Mouse (Mus musculus) gastrocnemius, adult 2 months (tissue): ENCODE data around the gene G3bp2. TPM values are rescaled to one million over a fixed set of nuclear protein-coding genes. Genes with fewer than 3 reads are reported as not detected.
"Not testable (repeated sequence)": the region's sequence is repeated elsewhere in the genome, so short reads cannot be mapped to it uniquely, and the experiment has no call there.

ENCODE experiments used
- DNase-seq: peaks from one replicate; pipeline ENCODE4 v3.0.0; 2022
- H3K27ac ChIP-seq: fragments of 200-600 bp; 2 replicates; pipeline ENCODE4 v1.8.1; 2022; ENCODE audit warnings: mild to moderate bottlenecking
- H3K4me3 ChIP-seq: fragments of 200-600 bp; 2 replicates; pipeline ENCODE4 v1.8.1; 2022; ENCODE audit warnings: mild to moderate bottlenecking, moderate library complexity
- CTCF ChIP-seq: fragments of 200-600 bp; IDR thresholded peaks from 2 replicates; pipeline ENCODE4 v1.8.1; 2022; ENCODE audit warnings: antibody characterized with exemption, mild to moderate bottlenecking, moderate library complexity
- intact Hi-C: fragments of 180-260 bp; cut with DNase I; formaldehyde crosslinking; loops from one replicate; pipeline ENCODE4 v1.15.1; 2025
- long read RNA-seq, 2 experiments: library from polyadenylated mRNA; stranded (forward); transcript quantifications; one replicate each; pipeline ENCODE4 v2.0.0; 2021
- total RNA-seq, 2 experiments: library from RNA; stranded (reverse); gene quantifications; 2 replicates each; pipeline ENCODE4 v1.2.3; 2021

The G3bp2 gene
- total RNA-seq = 10 to 100 TPM; 49.1 to 73.5 TPM
- long read RNA-seq, experiment 1, full-length matches to known transcripts = 108 of 163 reads
- long read RNA-seq, experiment 1, partial matches to known transcripts = 18 of 163 reads
- long read RNA-seq, experiment 1, other reads (novel, unspliced or antisense) = 37 of 163 reads
- long read RNA-seq, experiment 2, full-length matches to known transcripts = 74 of 126 reads
- long read RNA-seq, experiment 2, partial matches to known transcripts = 11 of 126 reads
- long read RNA-seq, experiment 2, other reads (novel, unspliced or antisense) = 41 of 126 reads

DNA sequence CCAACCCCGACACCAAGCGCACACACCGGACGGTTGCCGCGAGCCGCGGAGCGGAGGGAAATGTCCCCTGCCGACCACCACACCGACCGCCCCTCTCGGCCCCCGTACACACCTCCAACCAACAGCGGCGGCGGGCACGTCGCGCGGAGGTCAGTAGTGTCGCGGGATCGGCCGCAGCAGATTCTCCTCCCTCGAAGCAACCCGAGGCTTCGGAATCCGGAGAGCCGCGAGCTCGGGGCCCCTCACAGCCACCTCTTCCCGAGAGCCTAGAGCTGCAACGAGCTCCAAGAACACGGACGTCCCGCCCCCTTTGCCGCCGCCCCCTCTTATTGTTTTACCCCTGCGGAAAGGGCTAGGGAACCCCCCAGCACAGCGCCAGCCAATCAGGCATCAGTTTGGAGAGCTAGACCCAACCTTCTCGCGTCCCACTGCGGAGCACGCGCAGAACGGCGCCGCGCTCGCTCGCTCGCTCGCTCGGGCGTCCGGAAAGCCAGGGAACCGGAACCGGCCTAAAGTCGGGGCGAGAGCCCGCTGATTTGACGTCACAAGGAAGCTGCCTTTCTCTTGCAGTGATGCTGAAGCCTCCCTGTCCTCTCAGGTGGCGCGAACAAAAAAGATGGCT lies at the start of gene G3bp2:
Gene G3bp2 (minus strand): TSS at position 303 of the 622 bp plus-strand sequence.
- Histone ChIP-seq H3K27ac (peak within 1 kb of the TSS; percentile 95), H3K4me3 (peak within 1 kb of the TSS; percentile 100)
- intact Hi-C loops = loop anchor here (5.0 kb wide), 3 partner anchors 34 to 54 kb away; partner anchors contain the start of gene Uso1
- peak; percentile 98 for DNase-seq
- TF ChIP-seq CTCF = peak; percentile 1; the same call in 1 of the 2 replicates

DNA sequence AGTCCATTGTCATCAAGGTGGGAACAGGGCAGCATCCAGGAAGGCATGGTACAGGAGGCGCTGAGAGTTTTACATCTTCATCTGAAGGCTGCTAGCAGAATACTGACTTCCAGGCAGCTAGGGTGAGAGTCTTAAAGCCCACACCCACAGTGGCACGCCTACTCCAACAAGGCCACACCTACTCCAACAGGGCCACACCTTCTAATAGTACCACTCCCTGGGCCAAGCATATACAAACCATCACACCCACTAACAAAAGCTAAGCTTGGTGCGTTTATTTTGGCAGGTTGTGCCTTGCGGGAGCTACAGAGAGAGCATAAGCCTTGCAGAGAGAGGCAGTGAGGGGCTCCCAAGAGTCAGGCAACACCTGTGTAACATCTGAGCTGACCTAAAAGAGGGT lies 49.5 kb upstream of the G3bp2 start:
- DNase-seq, H3K4me3 ChIP-seq, intact Hi-C loops, H3K27ac ChIP-seq: not testable (repeated sequence)

DNA sequence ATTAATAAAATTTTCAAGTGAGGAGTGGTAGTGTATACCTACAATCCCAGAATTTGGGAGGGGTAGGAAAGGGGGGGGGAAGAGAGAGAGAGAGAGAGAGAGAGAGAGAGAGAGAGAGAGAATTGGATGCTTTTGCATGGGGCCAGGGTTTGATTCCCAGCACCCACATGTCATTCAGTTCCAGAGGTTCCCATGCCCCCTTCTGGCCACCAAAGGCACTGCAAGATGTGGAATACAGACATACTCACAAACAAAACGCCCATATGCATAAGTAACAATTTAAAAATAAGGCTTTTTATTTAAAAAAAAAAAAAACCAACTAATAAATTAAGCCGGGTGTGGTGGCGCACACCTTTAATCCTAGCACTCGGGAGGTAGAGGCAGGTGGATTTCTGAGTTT lies 48.6 kb upstream of the G3bp2 start:
- no peak overlapping the region for H3K4me3 ChIP-seq
- intact Hi-C loops = no loop called here
- peak; percentile 24 for TF ChIP-seq CTCF
- H3K27ac ChIP-seq = no peak overlapping the region
- DNase-seq = no peak

DNA sequence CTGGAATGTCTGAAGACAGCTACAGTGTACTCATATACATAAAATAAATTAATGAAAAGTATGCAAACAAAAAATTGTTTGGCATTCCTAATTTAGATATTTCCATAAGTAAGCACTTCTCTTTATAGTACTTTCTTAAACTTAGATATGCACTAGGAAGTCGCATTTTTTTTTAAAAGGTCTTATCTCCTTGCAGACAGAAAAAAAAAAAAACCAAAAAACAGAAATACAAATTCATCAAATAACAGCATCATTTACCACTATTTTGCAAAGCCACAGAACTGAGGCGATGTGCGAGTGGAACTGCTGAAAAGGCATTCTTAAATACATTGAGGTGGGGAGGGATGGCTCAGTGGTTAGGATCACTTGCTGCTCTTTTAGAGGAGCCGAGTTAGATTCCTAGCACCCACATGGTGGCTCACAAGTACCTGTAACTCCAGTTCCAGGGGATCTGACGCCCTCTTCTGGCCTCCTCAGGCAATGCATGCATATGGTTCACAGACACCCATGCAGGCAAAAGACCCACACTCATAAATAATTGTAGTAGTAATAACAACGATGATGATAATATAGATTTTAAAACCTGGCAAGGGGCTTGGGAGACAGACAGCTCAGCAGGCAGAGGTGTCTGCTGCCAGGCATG lies 46.6 kb upstream of the G3bp2 start:
- Histone ChIP-seq H3K27ac (no peak overlapping the region), H3K4me3 (no peak overlapping the region)
- TF ChIP-seq CTCF = 0 out of 2 replicates have a peak, but pooled peaks have one; percentile 4
- intact Hi-C loops = no loop called here
- no peak for DNase-seq

DNA sequence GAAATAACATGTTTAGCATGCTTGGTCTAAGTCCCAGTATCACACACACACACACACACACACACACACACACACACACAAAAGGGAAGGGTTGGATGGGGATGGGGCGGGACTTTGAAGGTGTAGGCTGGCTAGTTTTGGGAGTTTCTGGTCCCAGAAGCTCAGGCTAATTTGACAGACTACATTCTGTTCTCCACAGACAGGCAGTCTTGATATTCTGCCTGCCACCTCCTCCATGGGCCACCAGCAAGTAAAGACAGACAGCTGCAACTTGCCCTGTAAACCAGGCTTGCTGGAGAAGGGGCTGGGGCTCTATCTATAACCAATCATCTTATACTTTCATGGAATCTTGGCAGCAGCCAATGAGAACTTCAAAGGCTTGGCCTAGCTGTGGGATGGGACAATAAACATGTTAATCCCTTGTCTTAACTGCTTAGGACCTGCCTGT lies 45.8 kb upstream of the G3bp2 start:
- Histone ChIP-seq H3K27ac (no peak overlapping the region), H3K4me3 (no peak overlapping the region)
- no peak for DNase-seq
- intact Hi-C loops = no loop called here
- TF ChIP-seq CTCF = no peak

DNA sequence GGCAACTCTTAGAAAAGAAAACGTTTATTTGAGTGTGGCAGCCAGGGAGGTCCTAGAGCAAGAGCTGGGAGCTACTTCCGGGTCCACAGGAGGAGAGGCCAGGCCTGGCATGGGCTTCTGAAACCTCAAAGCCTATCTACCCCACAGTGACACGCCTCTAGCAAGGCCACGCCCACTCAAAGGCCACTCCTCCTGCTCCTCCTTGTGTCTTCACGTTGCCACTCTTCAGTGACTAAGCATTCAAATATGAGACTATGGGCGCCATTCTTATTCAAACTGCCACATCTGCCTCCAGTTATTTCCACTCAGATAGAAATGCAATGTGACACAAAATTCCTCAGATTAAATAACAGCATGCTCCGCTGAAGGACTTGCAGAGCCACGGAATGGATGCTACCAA lies 45.1 kb upstream of the G3bp2 start:
- intact Hi-C loops = no loop called here
- Histone ChIP-seq H3K4me3 (no peak overlapping the region), H3K27ac (peak overlapping the region; percentile 36)
- no peak for TF ChIP-seq CTCF
- DNase-seq = peak; percentile 38

DNA sequence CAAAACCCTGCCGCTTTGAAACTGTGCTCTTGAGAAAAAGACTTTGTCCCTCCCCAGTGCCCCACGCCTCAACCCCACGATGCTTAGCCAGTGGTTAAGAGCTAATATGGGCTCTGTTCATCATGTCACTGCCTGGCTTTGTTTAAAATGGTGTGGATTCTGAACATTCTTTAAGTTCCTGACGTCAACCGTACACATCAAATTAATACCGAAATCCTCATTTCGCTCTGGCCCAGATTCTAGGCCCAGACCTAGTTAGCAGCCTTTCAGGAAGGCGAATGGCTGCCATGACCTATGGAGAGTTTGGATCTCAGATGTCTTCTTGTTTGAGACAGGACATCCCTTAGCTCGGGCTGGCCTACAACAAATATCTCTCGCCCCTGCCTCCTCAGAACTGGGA lies 44.2 kb upstream of the G3bp2 start:
- peak overlapping the region; percentile 68 for H3K27ac ChIP-seq
- no peak for DNase-seq
- intact Hi-C loops = no loop called here
- no peak overlapping the region; the same call in 1 of the 2 replicates for H3K4me3 ChIP-seq
- TF ChIP-seq CTCF = no peak

DNA sequence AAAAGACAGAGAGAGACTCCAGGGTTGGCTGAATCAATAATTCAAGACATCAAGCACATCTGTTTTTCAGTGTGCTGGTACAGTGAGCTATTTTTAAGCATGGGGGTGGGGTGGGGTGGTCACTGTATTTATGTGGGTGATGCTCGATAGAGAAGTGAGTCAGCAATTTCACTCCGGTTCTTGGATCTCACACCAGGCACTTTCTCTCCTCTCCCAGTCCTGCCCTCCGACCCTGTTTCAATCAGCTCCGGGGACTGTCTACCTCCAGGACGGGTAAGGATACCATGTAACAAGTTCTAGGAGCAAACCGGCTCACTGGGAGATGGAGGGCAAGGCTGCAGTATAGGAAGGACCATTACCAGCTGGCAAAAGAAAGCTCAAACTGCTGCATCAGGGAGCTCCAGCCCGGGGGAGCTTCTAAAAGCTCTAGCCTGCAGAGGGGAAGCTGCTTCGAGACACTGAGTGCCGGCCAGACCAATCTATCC lies 43.7 kb upstream of the G3bp2 start:
- no peak for DNase-seq
- intact Hi-C loops = no loop called here
- Histone ChIP-seq H3K4me3 (peak overlapping the region; percentile 47), H3K27ac (peak overlapping the region; percentile 68)
- TF ChIP-seq CTCF = no peak

DNA sequence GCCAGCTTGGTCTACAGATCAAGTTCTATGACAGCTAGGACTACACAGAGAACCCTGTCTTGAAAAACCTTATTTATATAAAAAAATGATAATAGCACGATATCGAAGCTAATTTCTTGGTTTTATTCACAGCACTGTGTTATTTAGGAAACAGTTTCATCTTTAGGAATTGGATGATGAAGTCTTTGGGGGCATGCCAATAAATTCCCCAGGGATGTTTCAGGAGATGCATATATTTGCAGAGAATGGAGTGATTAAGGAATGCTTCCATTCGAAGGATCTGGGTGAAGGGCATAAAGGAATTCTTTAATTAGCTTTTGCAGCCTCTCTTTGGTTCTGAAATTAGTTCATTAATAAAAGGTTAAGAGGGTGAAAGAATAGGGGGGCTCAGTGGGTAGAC lies 41.9 kb upstream of the G3bp2 start:
- DNase-seq = no peak
- intact Hi-C loops = no loop called here
- no peak overlapping the region for H3K4me3 ChIP-seq
- TF ChIP-seq CTCF = no peak
- H3K27ac ChIP-seq = no peak overlapping the region

DNA sequence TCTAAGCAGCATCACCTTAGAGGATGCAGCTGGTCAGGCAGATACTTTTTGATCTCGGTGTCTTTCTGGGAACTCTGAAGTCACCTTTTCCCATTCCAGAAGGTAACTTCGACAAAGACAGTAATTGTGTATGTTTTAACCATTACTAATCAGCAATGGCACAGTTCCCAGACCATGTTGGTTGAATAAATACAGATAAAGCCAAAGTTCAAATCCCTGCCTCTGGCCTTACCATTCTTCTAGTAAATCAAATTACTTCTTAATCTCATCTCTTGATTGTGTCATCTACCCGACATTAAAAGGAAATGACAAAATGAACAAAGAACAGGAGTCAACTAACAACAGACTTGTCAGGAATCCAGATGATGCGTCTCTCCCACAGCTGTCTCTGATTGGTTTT lies 38.1 kb upstream of the G3bp2 start:
- no peak for TF ChIP-seq CTCF
- Histone ChIP-seq H3K27ac (no peak overlapping the region), H3K4me3 (no peak overlapping the region)
- intact Hi-C loops = no loop called here
- no peak for DNase-seq

DNA sequence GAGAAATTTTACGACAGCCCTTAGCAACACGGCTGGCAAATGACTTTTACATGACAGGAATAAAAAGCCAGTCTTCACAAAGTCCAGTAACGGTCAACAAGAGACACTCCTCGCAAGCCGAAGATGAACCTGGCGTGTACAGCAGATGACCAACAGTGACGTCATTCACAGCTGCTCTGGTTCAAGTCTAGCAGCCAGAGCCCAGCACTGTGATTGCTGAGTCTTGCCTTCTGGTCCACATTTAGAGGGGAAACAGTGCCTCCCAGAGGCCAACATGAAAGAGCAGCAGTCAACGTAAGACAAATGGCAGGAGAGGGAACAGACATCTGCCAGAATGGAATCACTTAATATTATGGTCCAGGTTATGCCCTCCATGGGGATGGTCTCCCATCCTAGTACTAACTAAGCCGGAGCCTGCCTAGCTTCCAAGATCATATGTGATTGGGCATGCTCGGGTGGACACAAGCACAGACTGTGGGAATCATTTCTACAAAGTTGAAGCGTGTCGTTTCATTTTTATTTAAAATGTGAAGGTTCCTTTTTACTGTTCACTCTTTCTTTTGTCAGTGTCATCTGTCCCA lies 34.4 kb upstream of the G3bp2 start:
- peak; percentile 90 for DNase-seq
- H3K4me3 ChIP-seq = peak overlapping the region; percentile 49
- intact Hi-C loops = loop anchor here (5.0 kb wide), 3 partner anchors 36 to 601 kb away; partner anchors contain the start of genes G3bp2, Parm1 and Rchy1
- TF ChIP-seq CTCF = peak; percentile 95
- H3K27ac ChIP-seq = peak overlapping the region; percentile 84

DNA sequence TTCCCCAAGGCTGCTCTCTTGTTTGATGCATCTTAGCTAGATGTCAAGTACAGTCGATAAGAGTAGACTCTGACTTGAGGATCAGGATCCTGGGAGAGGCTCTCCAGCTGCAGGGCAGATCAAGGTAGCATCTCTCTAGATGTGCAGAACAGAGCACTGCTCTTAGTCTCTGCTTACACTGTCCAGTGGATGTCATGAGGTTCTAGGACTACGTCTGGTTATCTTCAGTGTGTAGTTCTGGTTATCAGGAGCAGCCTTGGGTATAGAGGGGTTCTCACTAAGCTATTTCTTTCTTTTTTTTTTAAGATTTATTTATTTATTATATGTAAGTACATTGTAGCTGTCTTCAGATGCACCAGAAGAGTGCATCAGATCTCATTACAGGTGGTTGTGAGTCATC lies 31.4 kb upstream of the G3bp2 start:
- no peak for DNase-seq
- Histone ChIP-seq H3K27ac (no peak overlapping the region), H3K4me3 (no peak overlapping the region)
- intact Hi-C loops = loop anchor here (5.0 kb wide), 3 partner anchors 33 to 598 kb away; partner anchors contain the start of genes G3bp2, Parm1 and Rchy1
- TF ChIP-seq CTCF = no peak
